Mouse (Mus musculus) erythroblast, embryonic 14.5 days (primary cell): ENCODE results near the gene Sec24d. TPM values are rescaled to one million over a fixed set of nuclear protein-coding genes. Genes with fewer than 3 reads are reported as not detected.
A peak's percentile ranks its signal among the peaks of the same experiment; 100 is the strongest.
"Not testable (repeated sequence)": the region's sequence is repeated elsewhere in the genome, so short reads cannot be mapped to it uniquely, and the experiment has no call there.

Experiments
- H3K27me3 ChIP-seq: 2 replicates; pipeline ENCODE4 v1.6.1; 2012; ENCODE audit warnings: inconsistent platforms; ENCODE audit not compliant: control insufficient read depth
- H3K36me3 ChIP-seq: 2 replicates; pipeline ENCODE4 v1.6.1; 2012; ENCODE audit warnings: mild to moderate bottlenecking, inconsistent platforms; ENCODE audit not compliant: control insufficient read depth
- H3K4me1 ChIP-seq: 2 replicates; pipeline ENCODE4 v1.6.1; 2012; ENCODE audit warnings: inconsistent platforms; ENCODE audit not compliant: control insufficient read depth
- H3K4me3 ChIP-seq: replicated peaks from 2 replicates; pipeline ENCODE3; 2012; ENCODE audit warnings: moderate library complexity, mild to moderate bottlenecking, inconsistent platforms
- H3K9me3 ChIP-seq: 2 replicates; pipeline ENCODE4 v1.6.1; 2012; ENCODE audit warnings: low read length, inconsistent platforms, mixed read lengths; ENCODE audit not compliant: control insufficient read depth
- GATA1 ChIP-seq: IDR thresholded peaks from 2 replicates; pipeline ENCODE4 v1.6.1; 2012; ENCODE audit warnings: low read length, inconsistent platforms, mixed read lengths
- TAL1 ChIP-seq: IDR thresholded peaks from 3 replicates; pipeline ENCODE4 v1.6.1; 2012; ENCODE audit warnings: low read length, inconsistent platforms, mixed read lengths
- polyA plus RNA-seq: library from polyadenylated mRNA; stranded (reverse); fragments of >175 nt; gene quantifications from 2 replicates; pipeline ENCODE4 v1.2.3, GENCODE M21; 2012

Sec24d gene
- polyA plus RNA-seq, 1 experiment: 0.08 TPM

GRCm38 (mm10) chr3:123369161-123369560, 101.9 kb downstream of the Sec24d start:
- TF ChIP-seq TAL1 (no peak), GATA1 (no peak)
- H3K9me3 ChIP-seq: no peaks in the 10 kb centered on the region
- H3K27me3 ChIP-seq: no peaks in the 10 kb centered on the region
- H3K4me3 ChIP-seq: no peak overlapping the region
- no peaks in the 10 kb centered on the region for H3K4me1 ChIP-seq
- peaks cover 70% of the 10 kb centered on the region for H3K36me3 ChIP-seq

GRCm38 (mm10) chr3:123370927-123371326, 103.7 kb downstream of the Sec24d start:
- no peaks in the 10 kb centered on the region for H3K4me1 ChIP-seq
- no peaks in the 10 kb centered on the region for H3K27me3 ChIP-seq
- TF ChIP-seq TAL1 (no peak), GATA1 (no peak)
- H3K36me3 ChIP-seq: peaks cover 77% of the 10 kb centered on the region
- H3K4me3 ChIP-seq: no peak overlapping the region
- no peaks in the 10 kb centered on the region for H3K9me3 ChIP-seq

- H3K36me3 ChIP-seq: peaks cover 80% of the 10 kb centered on the region
- no peaks in the 10 kb centered on the region for H3K27me3 ChIP-seq
- no peak for TF ChIP-seq GATA1
- TF ChIP-seq TAL1: no peak
- H3K4me3 ChIP-seq: no peak overlapping the region
- H3K9me3 ChIP-seq: no peaks in the 10 kb centered on the region
- no peaks in the 10 kb centered on the region for H3K4me1 ChIP-seq
Measured at GRCm38 (mm10) chr3:123371766-123372535, 104.7 kb downstream of the Sec24d start.

DNA sequence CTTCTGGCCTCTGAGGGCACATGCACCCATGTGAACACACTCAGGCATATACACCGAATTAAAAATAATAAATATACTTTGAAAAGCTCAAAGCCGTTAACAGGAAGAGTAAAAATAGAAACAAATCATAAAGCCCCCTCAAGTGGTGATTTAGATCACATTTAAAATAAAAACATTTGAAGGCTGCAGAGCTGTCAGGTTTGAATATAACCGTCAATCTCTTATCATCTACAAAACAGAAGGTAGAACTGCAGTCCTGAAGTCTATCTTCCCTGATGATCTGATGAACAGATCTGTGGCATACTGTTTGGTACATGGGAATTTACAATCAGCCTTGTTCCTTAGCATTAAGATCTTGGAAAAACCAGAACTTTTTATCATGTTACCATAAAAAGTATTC, 109.3 kb downstream of the Sec24d start:
- H3K4me1 ChIP-seq: peaks cover 3% of the 10 kb centered on the region
- TF ChIP-seq TAL1: no peak
- no peak for TF ChIP-seq GATA1
- no peak overlapping the region for H3K4me3 ChIP-seq
- H3K36me3 ChIP-seq: peaks cover 77% of the 10 kb centered on the region
- no peaks in the 10 kb centered on the region for H3K27me3 ChIP-seq
- H3K9me3 ChIP-seq: no peaks in the 10 kb centered on the region

DNA sequence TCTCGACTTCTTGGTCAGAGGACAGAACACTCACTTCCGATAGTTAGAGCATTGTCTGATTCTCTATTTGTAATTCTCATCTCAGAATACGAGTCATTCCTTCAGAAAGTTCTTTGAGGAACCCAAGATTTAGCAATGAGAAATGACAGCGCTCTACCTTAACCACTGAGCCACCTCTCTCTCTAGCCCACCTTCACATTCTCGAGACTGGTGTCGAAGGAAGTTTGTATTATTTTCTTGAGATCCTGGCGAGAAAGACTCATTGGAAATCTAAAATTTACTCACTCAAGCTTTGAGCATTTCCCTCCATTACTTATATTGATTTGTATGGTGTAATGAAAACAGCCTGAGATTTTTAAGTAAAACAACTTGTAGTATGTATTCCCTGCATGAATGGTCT, 117.2 kb downstream of the Sec24d start:
- Histone ChIP-seq H3K4me1 (peaks cover 21% of the 10 kb centered on the region), H3K36me3 (peaks cover 27% of the 10 kb centered on the region), H3K27me3 (peaks cover 6% of the 10 kb centered on the region), H3K9me3 (no peaks in the 10 kb centered on the region), H3K4me3 (peak overlapping the region; percentile 92)
- TF ChIP-seq GATA1 (no peak), TAL1 (no peak)

DNA sequence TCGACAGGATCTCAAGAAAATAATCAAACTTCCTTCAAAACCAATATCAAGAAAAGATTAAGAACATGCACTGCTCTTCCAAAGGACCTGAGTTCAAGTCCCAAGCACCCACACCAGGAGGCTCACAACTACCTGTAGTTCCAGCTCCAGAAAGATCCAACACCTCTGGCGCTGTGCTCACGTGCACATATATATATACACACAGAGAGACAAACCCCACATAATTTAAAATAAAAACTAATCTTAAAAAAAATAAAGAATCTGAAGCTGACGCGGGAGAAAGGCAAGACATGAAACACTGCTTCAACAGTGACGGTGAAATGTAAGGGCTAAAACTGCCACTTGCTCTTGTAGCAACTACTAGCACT, 117.8 kb downstream of the Sec24d start:
- Histone ChIP-seq H3K36me3 (peaks cover 21% of the 10 kb centered on the region), H3K4me3 (peak overlapping the region; percentile 92), H3K9me3 (no peaks in the 10 kb centered on the region), H3K4me1 (peaks cover 21% of the 10 kb centered on the region), H3K27me3 (peaks cover 9% of the 10 kb centered on the region)
- no peak for TF ChIP-seq GATA1
- TF ChIP-seq TAL1: no peak

DNA sequence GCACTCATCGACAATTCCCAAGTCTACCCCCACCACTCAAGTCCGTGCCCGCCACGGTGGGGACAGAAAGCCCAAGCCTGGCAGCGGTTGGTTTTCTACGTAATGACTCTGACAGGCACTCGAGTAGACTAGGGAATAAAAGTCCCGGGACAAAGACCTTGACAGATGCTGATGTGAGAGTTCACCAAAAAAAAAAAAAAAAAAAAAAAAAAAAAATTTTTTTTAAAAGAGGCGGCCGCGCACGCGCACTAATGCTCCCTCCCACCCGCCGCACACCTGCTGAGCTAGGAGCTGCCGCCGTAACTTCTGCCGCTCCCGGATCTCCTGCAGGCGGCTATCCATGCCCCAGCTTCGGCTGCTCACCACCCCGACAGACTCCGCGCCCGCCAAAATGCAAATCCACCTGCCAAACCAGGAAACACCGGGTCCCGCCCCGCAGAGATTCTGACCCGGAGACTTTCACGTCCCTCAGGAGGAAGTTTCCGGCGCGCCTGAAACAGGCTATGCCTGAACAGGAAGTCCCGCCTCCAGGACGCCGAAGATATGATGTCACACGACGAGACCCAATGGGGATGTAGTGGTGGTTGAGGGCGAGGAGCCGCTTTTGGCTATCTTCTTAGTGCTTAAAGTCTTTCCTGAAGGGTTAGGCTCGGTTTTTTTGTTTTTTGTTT, 118.4 kb downstream of the Sec24d start, which contains the start of gene Mettl14:
Gene Mettl14, minus strand, starts transcription at position 623 of the 671 bp plus-strand sequence.
- Histone ChIP-seq H3K27me3 (peaks cover 9% of the 10 kb centered on the region), H3K4me1 (peaks cover 21% of the 10 kb centered on the region), H3K9me3 (no peaks in the 10 kb centered on the region), H3K4me3 (peak within 1 kb of the TSS; percentile 92), H3K36me3 (peaks cover 18% of the 10 kb centered on the region)
- no peak for TF ChIP-seq GATA1
- TF ChIP-seq TAL1: no peak

DNA sequence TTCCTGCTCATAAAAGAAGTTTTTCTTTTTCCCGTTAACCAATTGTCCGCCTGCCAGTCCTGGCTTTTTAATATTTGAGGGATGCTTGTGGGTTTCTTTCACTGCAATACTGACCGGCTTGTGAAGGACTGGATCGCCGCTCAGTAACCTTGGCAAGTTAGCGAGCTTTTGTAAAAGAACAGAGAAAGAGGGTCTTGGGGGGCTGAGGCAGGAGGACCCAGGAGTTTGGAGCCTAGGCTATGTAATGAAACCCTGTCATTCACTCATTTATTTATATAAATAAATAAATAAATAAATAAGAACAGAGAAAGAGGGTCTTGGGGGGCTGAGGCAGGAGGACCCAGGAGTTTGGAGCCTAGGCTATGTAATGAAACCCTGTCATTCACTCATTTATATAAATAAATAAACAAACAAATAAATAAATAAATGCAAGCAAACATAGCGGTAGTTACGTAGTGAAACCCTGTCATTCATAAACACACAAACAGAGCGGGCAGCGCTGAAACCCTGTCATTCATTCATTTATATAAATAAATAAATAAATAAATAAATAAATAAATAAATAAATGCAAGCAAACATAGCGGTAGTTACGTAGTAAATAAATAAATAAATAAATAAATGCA, 119.0 kb downstream of the Sec24d start:
- H3K4me3 ChIP-seq: peak overlapping the region; percentile 92
- H3K27me3 ChIP-seq: peaks cover 11% of the 10 kb centered on the region
- H3K4me1 ChIP-seq: peaks cover 21% of the 10 kb centered on the region
- H3K9me3 ChIP-seq: not testable (repeated sequence)
- H3K36me3 ChIP-seq: peaks cover 12% of the 10 kb centered on the region

DNA sequence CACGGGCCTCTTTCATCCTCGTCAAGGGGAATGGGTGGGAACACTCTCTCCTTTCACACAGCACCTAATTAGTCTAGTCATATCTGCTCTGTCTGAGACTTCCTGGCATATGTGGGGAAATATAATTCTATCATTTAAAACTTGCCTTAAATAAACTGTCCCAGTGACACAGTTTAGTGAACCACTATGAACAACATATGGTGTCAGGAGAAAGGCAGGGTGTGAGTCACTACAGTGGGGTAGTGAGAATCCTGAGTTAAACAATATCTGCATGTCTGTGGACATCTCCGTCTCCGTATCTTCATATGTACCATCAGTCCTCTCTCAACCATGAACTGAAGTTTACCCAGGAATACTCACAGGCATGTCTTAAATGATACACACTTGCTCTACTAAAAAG, 123.9 kb downstream of the Sec24d start:
- Histone ChIP-seq H3K36me3 (no peaks in the 10 kb centered on the region), H3K4me1 (peaks cover 1% of the 10 kb centered on the region; the same call in 1 of the 2 replicates), H3K4me3 (no peak overlapping the region), H3K27me3 (peaks cover 14% of the 10 kb centered on the region), H3K9me3 (no peaks in the 10 kb centered on the region)
- TF ChIP-seq TAL1 (no peak), GATA1 (no peak)
